Mouse (Mus musculus) testis, adult 2 months (tissue): ENCODE data around the gene Mefv.

Experiments
- CTCF ChIP-seq: fragments of 200-500 bp; IDR thresholded peaks from 2 replicates; pipeline ENCODE4 v1.5.1; 2012; ENCODE audit warnings: low read depth, mild to moderate bottlenecking, inconsistent platforms, low read length, moderate library complexity; ENCODE audit not compliant: control insufficient read depth, insufficient read depth, insufficient replicate concordance
- POLR2A ChIP-seq: fragments of 200-500 bp; IDR thresholded peaks from 2 replicates; pipeline ENCODE4 v1.6.1; 2012; ENCODE audit warnings: low read depth, mild to moderate bottlenecking, inconsistent platforms, low read length, moderate library complexity; ENCODE audit not compliant: control insufficient read depth

DNA sequence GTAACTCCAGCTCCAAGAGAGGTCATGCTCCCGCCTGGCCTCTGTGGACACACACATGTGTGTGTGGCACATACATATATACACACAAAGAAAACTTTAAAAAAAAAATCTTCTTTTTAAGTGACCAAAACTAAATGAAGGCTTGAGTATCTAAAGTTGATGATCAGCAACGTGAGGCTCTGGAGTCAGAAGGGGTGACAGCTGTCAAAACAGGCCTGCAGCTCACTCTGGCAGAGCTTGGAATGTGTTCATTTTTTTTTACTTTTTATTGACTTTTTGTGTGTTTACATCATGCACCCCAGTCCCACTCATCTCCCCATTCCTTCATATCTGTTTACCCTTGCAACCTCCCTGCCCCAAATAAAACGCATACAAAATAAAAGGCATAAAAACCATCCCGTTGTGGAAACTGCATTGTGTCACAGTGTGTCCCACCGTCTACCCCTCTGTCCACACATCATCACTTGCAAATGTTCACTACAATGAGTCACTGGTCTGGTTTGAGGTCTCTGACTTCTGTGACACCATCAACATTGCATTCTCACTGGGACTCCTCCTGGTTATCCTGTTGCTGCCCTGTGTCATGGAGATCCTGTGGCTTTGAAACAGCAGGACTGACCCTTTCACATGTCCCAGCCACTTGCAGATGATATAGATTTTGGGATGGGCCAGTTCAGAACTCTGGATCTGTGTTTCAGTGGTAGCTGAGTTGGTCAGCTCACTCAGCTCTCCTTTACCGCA is 10.3 kb upstream of the Mefv start:
- TF ChIP-seq POLR2A (no peak), CTCF (no peak)
